Mouse (Mus musculus): ENCODE data around the gene Dgat2. TPM values are rescaled to one million over a fixed set of nuclear protein-coding genes. Genes with fewer than 3 reads are reported as not detected.

Dgat2 gene
- polyA plus RNA-seq, 1 experiment from 2014 or later, result 26.9 TPM

DNA sequence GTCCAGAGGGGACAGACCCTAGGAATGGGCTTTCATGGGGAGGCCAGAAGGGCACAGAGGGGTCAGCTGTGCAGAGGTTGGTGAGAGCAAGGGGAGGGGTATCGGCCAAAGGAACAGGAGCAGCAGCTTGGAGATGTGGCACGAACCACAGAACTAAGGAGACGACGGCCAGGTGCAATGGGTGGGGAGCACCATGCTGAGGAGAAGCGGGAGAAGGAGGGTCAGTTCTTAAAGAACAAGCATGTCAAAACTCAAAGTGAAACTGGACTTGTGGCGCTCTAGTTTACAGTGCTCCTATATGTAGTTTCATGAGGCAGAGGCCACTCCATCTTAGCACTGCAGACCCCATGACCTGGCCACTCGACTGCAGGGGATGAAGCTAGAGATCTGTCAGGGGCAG lies 35.0 kb downstream of the Dgat2 start:
- WGBS, result 73% methylated on average over 7 of the region's 7 CpGs

DNA sequence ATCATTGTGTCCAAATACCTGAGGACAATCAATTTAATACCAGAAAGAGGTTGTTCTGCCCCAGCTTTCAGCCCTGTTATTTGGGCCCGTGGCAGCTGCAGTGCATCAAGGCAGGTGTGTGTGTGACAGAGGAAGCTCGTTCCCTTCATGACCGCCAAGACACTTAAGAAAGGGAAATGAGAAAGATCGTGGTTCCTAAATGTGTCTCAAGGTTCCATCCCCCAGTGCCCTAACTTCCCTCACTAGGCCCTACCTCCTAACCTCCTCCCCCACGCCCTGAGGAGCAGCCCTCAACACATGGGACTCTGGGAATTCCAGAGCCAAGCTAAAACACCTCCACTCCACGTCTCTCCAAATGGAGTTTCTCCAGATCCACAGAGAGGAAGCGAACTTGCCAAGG lies 35.6 kb downstream of the Dgat2 start:
- H3K27me3 ChIP-seq, result no peaks in the 10 kb centered on the region

More for the DNA sequence above, 35.0 kb downstream of the Dgat2 start:
- no peaks in the 10 kb centered on the region for H3K36me3 ChIP-seq
- H3K4me1 ChIP-seq (replicated peaks), result peaks cover 11% of the 10 kb centered on the region
- no peaks in the 10 kb centered on the region for H3K9me3 ChIP-seq (replicated peaks)
- no peak overlapping the region for H3K9ac ChIP-seq
- H3K4me2 ChIP-seq, result no peak overlapping the region
- H3K4me3 ChIP-seq, result no peak overlapping the region
- ATAC-seq (replicated peaks; ENCODE audit: insufficient number of reproducible peaks, insufficient read depth, low FRiP score, low read depth), result no peak
- H3K27me3 ChIP-seq, result no peaks in the 10 kb centered on the region
- no peak overlapping the region for H3K27ac ChIP-seq

DNA sequence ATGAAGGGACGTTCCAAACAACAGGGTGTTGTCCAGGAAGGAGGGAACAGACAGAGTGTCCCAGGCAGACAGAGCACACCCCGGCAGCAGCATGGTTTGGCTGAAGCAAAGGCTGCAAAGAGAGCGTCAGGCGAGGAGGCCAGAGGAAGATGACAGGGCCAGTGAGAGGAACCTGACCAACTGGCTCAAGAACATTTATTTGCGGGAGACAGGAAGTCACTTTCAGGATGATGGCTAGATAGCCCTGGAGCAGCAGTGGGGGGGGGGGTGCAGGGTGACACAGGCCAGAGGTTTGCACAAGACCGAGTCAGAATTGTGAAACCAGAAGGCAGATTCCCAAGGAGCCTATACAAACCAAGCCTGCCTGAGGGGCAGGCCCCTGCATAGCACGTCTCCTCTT lies 36.5 kb downstream of the Dgat2 start:
- no peak overlapping the region for H3K27ac ChIP-seq
- H3K9ac ChIP-seq, result no peak overlapping the region
- ATAC-seq (replicated peaks; ENCODE audit: insufficient number of reproducible peaks, insufficient read depth, low FRiP score, low read depth), result no peak

More for the DNA sequence above, 35.6 kb downstream of the Dgat2 start:
- Histone ChIP-seq H3K4me3 (no peak overlapping the region), H3K9ac (no peak overlapping the region), H3K27ac (no peak overlapping the region), H3K36me3 (no peaks in the 10 kb centered on the region), H3K9me3 (replicated peaks) (no peaks in the 10 kb centered on the region), H3K4me1 (replicated peaks) (peaks cover 13% of the 10 kb centered on the region), H3K4me2 (no peak overlapping the region)
- 66% methylated on average over 7 of the region's 7 CpGs for WGBS
- no peak for ATAC-seq (replicated peaks; ENCODE audit: insufficient number of reproducible peaks, insufficient read depth, low FRiP score, low read depth)

DNA sequence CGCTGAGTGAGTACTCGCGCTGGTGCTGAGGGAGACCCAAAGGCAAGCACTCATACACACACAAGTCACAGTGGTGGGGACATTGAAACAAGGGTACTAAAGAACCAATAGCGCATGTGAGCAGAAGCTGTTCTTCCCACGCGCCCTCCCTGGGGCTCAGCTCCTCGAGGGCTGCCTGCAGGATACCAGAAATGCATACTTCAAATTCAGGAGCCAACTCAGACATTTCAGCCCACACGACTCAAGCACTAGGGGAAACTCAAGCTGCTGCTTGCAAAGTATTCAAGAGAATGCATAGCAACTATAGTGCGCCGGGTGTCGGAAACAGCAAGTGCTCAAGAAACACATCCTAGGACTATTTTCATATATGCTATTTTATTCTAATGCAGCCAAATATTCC lies 37.9 kb downstream of the Dgat2 start:
- ATAC-seq (replicated peaks; ENCODE audit: insufficient number of reproducible peaks, insufficient read depth, low FRiP score, low read depth), result no peak
- Histone ChIP-seq H3K9ac (no peak overlapping the region), H3K27ac (no peak overlapping the region), H3K36me3 (no peaks in the 10 kb centered on the region), H3K4me1 (replicated peaks) (peaks cover 19% of the 10 kb centered on the region), H3K27me3 (no peaks in the 10 kb centered on the region), H3K9me3 (replicated peaks) (no peaks in the 10 kb centered on the region), H3K4me2 (no peak overlapping the region), H3K4me3 (no peak overlapping the region)
- 54% methylated on average over 11 of the region's 11 CpGs for WGBS

More for the DNA sequence above, 36.5 kb downstream of the Dgat2 start:
- H3K9me3 ChIP-seq (replicated peaks), result no peaks in the 10 kb centered on the region
- WGBS, result 46% methylated on average over 7 of the region's 7 CpGs
- no peak overlapping the region for H3K4me2 ChIP-seq
- peaks cover 17% of the 10 kb centered on the region for H3K4me1 ChIP-seq (replicated peaks)
- H3K27me3 ChIP-seq, result no peaks in the 10 kb centered on the region
- no peak overlapping the region for H3K4me3 ChIP-seq
- H3K36me3 ChIP-seq, result no peaks in the 10 kb centered on the region

DNA sequence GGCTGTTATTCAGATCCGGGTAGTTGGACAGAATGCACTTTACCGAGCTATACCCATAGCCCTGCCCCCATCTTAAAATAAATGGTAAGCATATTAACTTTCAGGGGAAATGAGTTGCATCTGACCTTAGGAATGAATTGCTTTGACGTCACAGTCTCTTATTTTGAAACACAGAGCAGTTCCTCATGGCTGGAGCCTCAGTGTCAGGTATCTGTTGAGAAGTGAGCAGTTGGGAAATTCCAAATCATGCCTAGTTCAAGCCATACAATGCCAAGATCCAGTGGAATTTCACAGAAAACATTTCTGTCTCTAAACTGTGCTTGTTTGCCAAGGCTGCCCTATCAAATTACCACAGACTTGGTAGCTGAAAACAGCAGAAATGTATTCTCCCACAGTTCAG lies 39.3 kb downstream of the Dgat2 start:
- Histone ChIP-seq H3K27me3 (no peaks in the 10 kb centered on the region), H3K9ac (no peak overlapping the region), H3K4me2 (no peak overlapping the region), H3K36me3 (no peaks in the 10 kb centered on the region), H3K9me3 (replicated peaks) (no peaks in the 10 kb centered on the region), H3K4me3 (no peak overlapping the region), H3K27ac (no peak overlapping the region), H3K4me1 (replicated peaks) (peaks cover 26% of the 10 kb centered on the region)
- ATAC-seq (replicated peaks; ENCODE audit: insufficient number of reproducible peaks, insufficient read depth, low FRiP score, low read depth), result no peak
- 72% methylated on average over 3 of the region's 3 CpGs for WGBS

DNA sequence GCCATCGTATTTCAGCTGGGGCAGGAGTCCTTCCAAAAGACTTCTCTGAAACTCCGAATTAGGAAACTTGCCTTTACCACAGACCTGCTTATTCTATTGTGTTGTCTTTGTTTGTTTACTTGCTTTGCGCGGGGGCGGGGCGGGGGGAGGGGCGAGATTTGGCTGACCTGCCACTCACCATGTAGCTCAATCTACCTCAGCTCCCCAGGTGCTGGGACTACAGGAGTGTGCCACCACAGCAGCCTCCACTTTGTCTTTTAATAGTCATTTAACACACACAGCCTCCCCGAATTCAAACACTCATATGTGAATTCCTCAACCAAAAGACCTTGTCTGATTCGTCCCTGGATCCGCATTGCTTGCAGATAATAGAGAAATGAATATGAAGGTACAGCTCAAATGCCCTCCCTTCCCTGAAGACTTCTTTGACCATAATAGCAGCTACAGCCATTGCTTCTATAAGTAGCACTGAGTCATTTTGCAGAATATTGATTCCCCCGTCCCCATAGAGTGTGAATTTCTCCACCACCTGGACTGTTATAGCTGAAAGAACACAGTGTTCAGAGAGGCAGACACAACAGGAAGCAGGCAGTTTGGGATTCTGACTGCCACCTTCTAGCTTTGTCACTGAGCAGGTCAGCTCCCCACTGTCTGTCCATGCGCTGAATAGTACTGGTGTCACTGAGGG lies 40.5 kb downstream of the Dgat2 start:
- Histone ChIP-seq H3K4me2 (peak overlapping the region; percentile 71), H3K27ac (no peak overlapping the region), H3K36me3 (no peaks in the 10 kb centered on the region), H3K9ac (0 out of 2 replicates have a peak overlapping the region, but pooled peaks have one; percentile 26), H3K4me3 (peak overlapping the region; percentile 100), H3K9me3 (replicated peaks) (no peaks in the 10 kb centered on the region), H3K4me1 (replicated peaks) (peaks cover 26% of the 10 kb centered on the region), H3K27me3 (no peaks in the 10 kb centered on the region)
- WGBS, result 35% methylated on average over 12 of the region's 12 CpGs
- no peak for ATAC-seq (replicated peaks; ENCODE audit: insufficient number of reproducible peaks, insufficient read depth, low FRiP score, low read depth)

DNA sequence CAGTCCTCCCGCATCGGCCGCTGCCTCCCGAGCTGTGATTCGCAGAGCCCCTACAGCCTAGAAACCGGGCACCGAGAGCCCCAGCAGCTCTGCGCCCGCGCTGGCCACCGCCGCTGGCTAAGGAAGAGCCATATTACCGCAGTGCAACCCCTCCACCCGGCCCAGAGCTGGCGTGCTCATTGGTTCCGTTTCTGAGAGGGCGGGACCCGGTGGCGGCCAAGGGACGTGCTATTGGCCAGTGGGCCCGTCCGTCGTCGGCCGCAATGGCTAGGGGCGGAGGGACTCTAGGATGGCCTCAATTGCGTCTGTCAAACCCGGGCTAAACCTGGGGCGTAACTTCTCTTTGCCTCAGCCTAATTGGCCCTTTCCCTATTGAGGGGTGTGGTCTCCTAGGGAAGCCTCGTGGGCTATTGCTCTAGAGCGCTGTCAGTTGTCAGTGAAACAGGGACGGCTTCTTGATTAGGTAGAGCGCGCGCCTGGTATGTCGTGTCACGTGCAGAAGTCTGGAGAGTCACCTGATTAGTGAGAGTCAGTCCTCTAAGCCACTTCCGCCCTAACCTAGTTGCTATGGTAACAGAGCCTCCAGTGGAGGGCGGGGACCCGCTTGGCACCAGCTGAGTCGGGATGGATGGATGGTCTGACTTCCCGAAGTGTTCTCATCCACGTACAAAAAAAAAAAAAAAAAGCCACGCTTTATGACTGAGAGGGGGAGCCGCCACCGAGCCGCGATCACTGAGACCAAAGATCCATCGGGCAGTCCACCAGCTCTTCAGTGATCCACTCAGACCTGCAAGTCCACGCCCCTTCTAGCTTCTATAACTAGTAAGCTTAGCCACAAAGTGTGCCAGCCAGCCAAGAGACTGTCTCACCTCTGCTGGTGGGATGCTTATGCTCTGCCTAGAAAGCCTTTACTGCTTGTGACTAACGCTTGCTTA lies 41.3 kb downstream of the Dgat2 start, which contains the start of gene Uvrag:
Uvrag (minus strand) TSS at position 158 of the 935 bp plus-strand sequence.
- Histone ChIP-seq H3K9me3 (replicated peaks) (no peaks in the 10 kb centered on the region), H3K4me2 (peak within 1 kb of the TSS; percentile 88), H3K27me3 (no peaks in the 10 kb centered on the region), H3K4me1 (replicated peaks) (peaks cover 25% of the 10 kb centered on the region), H3K27ac (peak within 1 kb of the TSS; percentile 96), H3K9ac (peak within 1 kb of the TSS; percentile 96), H3K36me3 (no peaks in the 10 kb centered on the region), H3K4me3 (peak within 1 kb of the TSS; percentile 100)
- under 1% methylated on average over 51 of the region's 51 CpGs for WGBS
- peak; percentile 96 for ATAC-seq (replicated peaks; ENCODE audit: insufficient number of reproducible peaks, insufficient read depth, low FRiP score, low read depth)

DNA sequence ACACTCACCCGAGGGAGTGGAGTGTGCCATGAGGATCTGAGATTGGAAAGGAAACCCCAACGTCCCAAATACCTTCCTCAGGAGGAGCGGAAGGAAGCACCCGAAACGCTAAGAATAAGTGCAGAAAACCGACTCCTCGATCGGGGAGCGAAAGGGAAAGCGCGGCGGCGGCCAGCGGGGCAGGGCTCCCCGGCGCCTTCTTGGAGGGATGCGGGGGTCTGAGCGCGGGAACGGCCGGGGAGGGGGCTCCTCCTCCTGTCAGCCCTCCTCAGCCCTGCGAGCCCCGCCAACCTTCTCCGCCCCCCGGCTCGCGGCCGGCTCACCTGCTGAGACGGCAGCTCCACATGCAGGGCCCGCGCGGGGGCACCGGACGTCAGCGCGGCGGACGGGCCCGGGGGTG lies 42.0 kb downstream of the Dgat2 start:
- peak overlapping the region; percentile 100 for H3K4me3 ChIP-seq
- under 1% methylated on average over 39 of the region's 39 CpGs for WGBS
- ATAC-seq (replicated peaks; ENCODE audit: insufficient number of reproducible peaks, insufficient read depth, low FRiP score, low read depth), result peak; percentile 2; the same call in 1 of the 2 replicates
- H3K9me3 ChIP-seq (replicated peaks), result no peaks in the 10 kb centered on the region
- 0 out of 2 replicates have a peak, but pooled peaks cover 3% of the 10 kb centered on the region for H3K36me3 ChIP-seq
- H3K4me1 ChIP-seq (replicated peaks), result peaks cover 20% of the 10 kb centered on the region
- H3K4me2 ChIP-seq, result peak overlapping the region; percentile 88
- peak overlapping the region; percentile 96 for H3K27ac ChIP-seq
- H3K27me3 ChIP-seq, result no peaks in the 10 kb centered on the region
- peak overlapping the region; percentile 96 for H3K9ac ChIP-seq

DNA sequence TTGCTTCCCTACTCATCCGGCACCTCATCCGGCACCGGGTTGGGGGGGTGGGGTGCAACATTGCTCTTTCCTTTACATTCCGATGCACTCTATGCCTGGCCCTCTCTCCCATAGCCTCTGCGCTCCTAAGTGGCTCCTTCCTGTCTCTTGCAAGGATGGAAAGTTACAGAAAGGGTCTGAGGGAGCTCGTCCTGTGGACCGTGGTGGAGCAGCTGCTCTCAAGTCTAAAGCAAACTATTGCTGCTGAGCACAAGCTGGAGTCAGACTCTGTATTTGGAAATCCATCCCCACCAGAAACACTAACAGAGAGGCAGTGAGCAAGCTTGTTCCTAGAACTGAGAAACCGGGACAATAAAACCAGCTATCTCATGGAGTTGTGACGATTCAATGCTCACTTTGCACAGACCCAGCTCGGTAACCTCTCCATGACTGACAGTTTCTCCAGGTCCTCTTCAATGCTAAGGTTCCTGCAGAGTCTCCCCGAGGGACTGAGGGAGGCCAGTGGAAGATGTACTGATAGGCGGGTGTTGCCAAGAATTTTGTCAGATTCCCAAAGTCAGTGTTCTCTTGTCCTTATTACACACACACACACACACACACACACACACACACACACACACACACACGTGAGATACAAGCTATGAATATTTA lies 42.6 kb downstream of the Dgat2 start:
- H3K4me2 ChIP-seq, result peak overlapping the region; percentile 88
- H3K36me3 ChIP-seq, result 0 out of 2 replicates have a peak, but pooled peaks cover 3% of the 10 kb centered on the region
- peak overlapping the region; percentile 96 for H3K27ac ChIP-seq
- 0% methylated on average over 13 of the region's 13 CpGs for WGBS
- no peak for ATAC-seq (replicated peaks; ENCODE audit: insufficient number of reproducible peaks, insufficient read depth, low FRiP score, low read depth)
- H3K9ac ChIP-seq, result peak overlapping the region; percentile 96
- no peaks in the 10 kb centered on the region for H3K9me3 ChIP-seq (replicated peaks)
- peaks cover 20% of the 10 kb centered on the region for H3K4me1 ChIP-seq (replicated peaks)
- H3K4me3 ChIP-seq, result peak overlapping the region; percentile 100
- H3K27me3 ChIP-seq, result no peaks in the 10 kb centered on the region

DNA sequence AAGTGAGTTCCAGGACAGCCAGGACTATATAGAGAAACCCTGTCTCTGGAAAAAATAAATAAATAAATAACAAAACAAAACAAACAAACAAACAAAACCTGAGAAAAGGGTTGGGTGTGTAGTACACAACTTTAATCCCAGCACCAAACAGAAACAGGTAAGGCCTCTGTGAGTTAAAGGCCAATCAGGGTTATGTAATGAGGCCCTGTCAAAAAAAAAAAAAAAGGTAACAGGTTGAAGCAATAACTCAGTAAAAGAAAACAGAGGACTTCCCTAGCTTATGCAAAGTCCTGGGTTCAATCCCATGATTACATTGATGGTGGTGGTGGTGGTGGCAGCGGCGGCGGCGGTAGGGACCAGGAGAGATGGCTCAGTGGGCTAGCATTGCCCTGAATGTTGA lies 45.0 kb downstream of the Dgat2 start:
- H3K4me1 ChIP-seq (replicated peaks), result peaks cover 18% of the 10 kb centered on the region
- no peaks in the 10 kb centered on the region for H3K27me3 ChIP-seq
- no peak overlapping the region for H3K27ac ChIP-seq
- H3K4me3 ChIP-seq, result no peak overlapping the region
- H3K9me3 ChIP-seq (replicated peaks), result no peaks in the 10 kb centered on the region
- 0 out of 2 replicates have a peak, but pooled peaks cover 3% of the 10 kb centered on the region for H3K36me3 ChIP-seq
- ATAC-seq (replicated peaks; ENCODE audit: insufficient number of reproducible peaks, insufficient read depth, low FRiP score, low read depth), result no peak
- WGBS, result 96% methylated on average over 4 of the region's 4 CpGs
- H3K9ac ChIP-seq, result no peak overlapping the region
- no peak overlapping the region for H3K4me2 ChIP-seq

DNA sequence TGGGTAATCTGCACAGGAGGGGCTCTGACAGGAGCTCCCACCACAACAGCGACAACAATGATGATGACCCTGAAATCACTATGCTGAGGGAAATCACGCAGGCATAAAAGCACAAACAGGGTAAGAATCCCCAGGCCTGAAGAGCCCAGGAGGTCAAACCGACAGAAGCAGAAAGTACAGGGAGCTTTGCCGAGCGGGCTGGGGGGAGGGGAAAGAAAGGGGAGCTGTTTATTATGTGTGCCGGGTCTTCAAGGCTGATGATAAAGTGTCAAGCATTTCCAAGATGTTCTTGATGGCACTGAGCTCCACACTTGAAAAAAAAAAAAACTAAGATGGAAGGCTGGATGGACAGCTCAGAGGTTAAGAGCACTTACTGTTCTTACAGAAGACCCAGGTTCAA lies 45.7 kb downstream of the Dgat2 start:
- 60% methylated on average over 6 of the region's 6 CpGs for WGBS
- H3K36me3 ChIP-seq, result 0 out of 2 replicates have a peak, but pooled peaks cover 3% of the 10 kb centered on the region

More for the DNA sequence above, 45.7 kb downstream of the Dgat2 start:
- Histone ChIP-seq H3K9me3 (replicated peaks) (no peaks in the 10 kb centered on the region), H3K27me3 (no peaks in the 10 kb centered on the region), H3K4me3 (no peak overlapping the region), H3K9ac (no peak overlapping the region), H3K27ac (no peak overlapping the region), H3K4me1 (replicated peaks) (peaks cover 17% of the 10 kb centered on the region), H3K4me2 (no peak overlapping the region)
- no peak for ATAC-seq (replicated peaks; ENCODE audit: insufficient number of reproducible peaks, insufficient read depth, low FRiP score, low read depth)
